Mouse (Mus musculus): ENCODE results near the gene Supt3. TPM values are rescaled to one million over a fixed set of nuclear protein-coding genes. Genes with fewer than 3 reads are reported as not detected.

Supt3 gene
- polyA plus RNA-seq, 1 experiment = 8.9 TPM

DNA sequence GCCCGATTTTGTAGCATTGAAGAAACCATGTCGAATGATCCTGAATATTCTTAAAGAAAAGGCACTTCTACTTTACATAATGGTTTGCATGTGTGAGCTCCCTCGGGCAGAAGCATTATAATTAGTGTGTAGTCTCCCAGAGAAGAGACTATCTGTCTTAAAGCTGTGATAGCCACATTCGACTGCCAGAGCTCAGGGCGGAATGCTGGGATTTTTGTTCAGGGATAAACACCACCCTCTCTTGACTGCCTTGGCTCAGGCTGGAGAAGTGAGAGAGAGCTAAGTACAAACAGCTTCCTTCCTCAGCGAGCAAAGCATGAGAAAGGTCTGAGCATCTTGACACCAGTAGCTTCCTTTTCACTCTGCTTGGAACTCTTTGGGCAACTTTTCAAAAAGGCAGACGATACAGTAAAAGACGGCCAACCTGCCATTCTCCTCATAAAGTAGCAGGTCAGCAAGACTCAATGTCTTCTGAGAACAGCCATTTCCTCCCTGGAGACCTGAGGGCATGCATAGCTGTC lies 305.1 kb downstream of the Supt3 start:
- TF ChIP-seq POLR2A (IDR thresholded peaks at IDR 0.05; ENCODE audit: borderline replicate concordance, extremely low read depth, insufficient read depth, insufficient read length, poor library complexity, severe bottlenecking) = no peak
- no peak for TF ChIP-seq CTCF (IDR thresholded peaks at IDR 0.05; ENCODE audit: borderline replicate concordance, extremely low read depth, insufficient read depth, insufficient read length)
- peak; percentile 24 for DNase-seq (ENCODE audit: low read depth)

GRCm38 (mm10) chr17:45086361-45086760 lies 309.4 kb downstream of the Supt3 start:
- TF ChIP-seq POLR2A (IDR thresholded peaks at IDR 0.05; ENCODE audit: borderline replicate concordance, extremely low read depth, insufficient read depth, insufficient read length, poor library complexity, severe bottlenecking) (no peak), CTCF (IDR thresholded peaks at IDR 0.05; ENCODE audit: borderline replicate concordance, extremely low read depth, insufficient read depth, insufficient read length) (no peak)
- no peak for DNase-seq (ENCODE audit: low read depth)

DNA sequence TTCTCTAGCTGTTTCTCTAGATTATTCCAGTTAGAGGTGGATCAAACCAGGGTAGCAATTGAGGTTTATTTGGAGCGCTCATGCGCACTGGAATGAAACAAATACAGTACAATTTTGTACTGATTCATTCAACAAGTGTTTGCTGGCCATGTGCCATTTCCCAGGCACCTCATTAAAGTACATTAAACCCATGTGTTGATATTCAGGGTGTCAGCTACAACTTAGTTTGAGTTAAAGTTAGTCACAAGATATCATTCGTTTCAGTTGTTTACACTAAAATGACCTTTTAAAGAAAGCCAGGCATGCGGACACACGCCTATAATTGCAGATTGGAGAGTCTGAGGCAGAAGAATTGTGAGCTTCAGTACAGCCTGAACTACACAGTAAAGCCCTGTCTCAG lies 310.1 kb downstream of the Supt3 start:
- peak; percentile 65 for DNase-seq (ENCODE audit: low read depth)
- no peak for TF ChIP-seq CTCF (IDR thresholded peaks at IDR 0.05; ENCODE audit: borderline replicate concordance, extremely low read depth, insufficient read depth, insufficient read length)
- no peak for TF ChIP-seq POLR2A (IDR thresholded peaks at IDR 0.05; ENCODE audit: borderline replicate concordance, extremely low read depth, insufficient read depth, insufficient read length, poor library complexity, severe bottlenecking)

GRCm38 (mm10) chr17:45101064-45101463 lies 324.1 kb downstream of the Supt3 start:
- TF ChIP-seq POLR2A (IDR thresholded peaks at IDR 0.05; ENCODE audit: borderline replicate concordance, extremely low read depth, insufficient read depth, insufficient read length, poor library complexity, severe bottlenecking) = no peak
- no peak for TF ChIP-seq CTCF (IDR thresholded peaks at IDR 0.05; ENCODE audit: borderline replicate concordance, extremely low read depth, insufficient read depth, insufficient read length)

DNA sequence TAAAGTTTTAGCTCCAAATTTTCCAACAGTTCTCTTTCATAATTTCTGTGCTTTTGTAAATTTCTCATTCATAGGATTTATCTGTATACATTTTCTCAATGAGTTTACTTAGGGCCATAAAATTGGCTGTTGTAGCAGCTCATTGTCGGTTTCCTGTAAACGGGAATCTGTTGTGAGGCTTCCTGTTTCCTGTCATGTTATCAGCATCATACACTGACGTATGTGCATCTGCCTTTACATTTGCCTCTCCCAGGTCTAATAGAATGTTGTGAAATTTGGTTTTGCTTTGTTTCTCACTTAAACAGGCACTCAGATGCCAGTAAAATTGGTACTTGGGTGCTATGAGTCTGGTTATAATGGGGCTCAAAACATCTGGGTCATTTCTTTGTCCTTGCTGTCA lies 338.4 kb downstream of the Supt3 start:
- no peak for TF ChIP-seq CTCF (IDR thresholded peaks at IDR 0.05; ENCODE audit: borderline replicate concordance, extremely low read depth, insufficient read depth, insufficient read length)
- no peak for TF ChIP-seq POLR2A (IDR thresholded peaks at IDR 0.05; ENCODE audit: borderline replicate concordance, extremely low read depth, insufficient read depth, insufficient read length, poor library complexity, severe bottlenecking)
- DNase-seq (ENCODE audit: low read depth) = no peak

More at GRCm38 (mm10) chr17:45101064-45101463, 324.1 kb downstream of the Supt3 start:
- no peak for DNase-seq (ENCODE audit: low read depth)

DNA sequence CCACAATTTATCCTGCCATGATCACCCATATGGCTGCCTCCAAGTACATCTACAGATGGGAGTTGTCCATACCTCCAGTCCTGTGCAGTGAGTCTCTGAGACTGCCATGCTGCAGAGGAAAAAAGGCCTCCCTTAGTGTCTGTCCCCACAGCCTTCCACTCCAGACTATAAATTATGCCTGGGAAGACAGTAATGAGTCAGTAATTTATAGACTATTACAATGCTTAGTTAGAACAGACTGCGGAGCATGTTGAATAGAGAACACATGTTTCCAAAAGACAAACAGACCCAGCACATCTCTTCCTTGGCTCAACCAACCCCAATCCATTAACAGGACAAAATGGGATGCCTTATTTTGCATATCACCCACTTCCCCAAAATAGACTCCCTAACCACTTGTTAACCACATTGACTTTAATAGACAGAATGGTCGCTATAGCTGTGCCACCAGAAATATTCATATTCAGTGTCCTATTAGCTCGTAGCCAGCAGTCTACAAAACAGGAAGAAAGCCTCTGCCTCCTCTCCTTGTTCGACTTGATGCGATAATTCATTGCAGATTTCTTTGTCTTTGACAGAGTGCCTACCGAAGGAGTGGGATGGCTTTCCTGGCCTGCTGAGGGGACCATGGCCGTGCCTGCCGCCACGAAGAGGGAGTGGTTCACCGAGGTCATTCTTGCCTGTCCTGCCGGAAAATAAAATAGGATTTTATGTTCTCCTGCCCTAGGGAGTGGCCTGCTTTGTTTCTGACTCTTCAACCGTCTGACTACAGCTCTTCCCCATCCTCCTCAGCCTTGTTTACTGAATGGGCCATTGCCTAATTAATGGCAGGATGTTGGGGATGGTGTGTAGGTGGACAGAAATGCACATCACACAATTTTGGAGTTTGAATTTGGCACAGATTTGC lies 341.9 kb downstream of the Supt3 start:
- DNase-seq (ENCODE audit: low read depth) = no peak
- TF ChIP-seq CTCF (IDR thresholded peaks at IDR 0.05; ENCODE audit: borderline replicate concordance, extremely low read depth, insufficient read depth, insufficient read length) = no peak
- TF ChIP-seq POLR2A (IDR thresholded peaks at IDR 0.05; ENCODE audit: borderline replicate concordance, extremely low read depth, insufficient read depth, insufficient read length, poor library complexity, severe bottlenecking) = no peak

GRCm38 (mm10) chr17:45119609-45120201 lies 342.8 kb downstream of the Supt3 start:
- TF ChIP-seq POLR2A (IDR thresholded peaks at IDR 0.05; ENCODE audit: borderline replicate concordance, extremely low read depth, insufficient read depth, insufficient read length, poor library complexity, severe bottlenecking) = no peak
- TF ChIP-seq CTCF (IDR thresholded peaks at IDR 0.05; ENCODE audit: borderline replicate concordance, extremely low read depth, insufficient read depth, insufficient read length) = no peak
- DNase-seq (ENCODE audit: low read depth) = peak; percentile 33

GRCm38 (mm10) chr17:45123856-45124255 lies 346.9 kb downstream of the Supt3 start:
- no peak for DNase-seq (ENCODE audit: low read depth)
- TF ChIP-seq POLR2A (IDR thresholded peaks at IDR 0.05; ENCODE audit: borderline replicate concordance, extremely low read depth, insufficient read depth, insufficient read length, poor library complexity, severe bottlenecking) (no peak), CTCF (IDR thresholded peaks at IDR 0.05; ENCODE audit: borderline replicate concordance, extremely low read depth, insufficient read depth, insufficient read length) (no peak)

GRCm38 (mm10) chr17:45128611-45129010 lies 351.7 kb downstream of the Supt3 start:
- TF ChIP-seq POLR2A (IDR thresholded peaks at IDR 0.05; ENCODE audit: borderline replicate concordance, extremely low read depth, insufficient read depth, insufficient read length, poor library complexity, severe bottlenecking) = no peak
- no peak for TF ChIP-seq CTCF (IDR thresholded peaks at IDR 0.05; ENCODE audit: borderline replicate concordance, extremely low read depth, insufficient read depth, insufficient read length)
- no peak for DNase-seq (ENCODE audit: low read depth)

- DNase-seq (ENCODE audit: low read depth) = no peak
- no peak for TF ChIP-seq CTCF (IDR thresholded peaks at IDR 0.05; ENCODE audit: borderline replicate concordance, extremely low read depth, insufficient read depth, insufficient read length)
- TF ChIP-seq POLR2A (IDR thresholded peaks at IDR 0.05; ENCODE audit: borderline replicate concordance, extremely low read depth, insufficient read depth, insufficient read length, poor library complexity, severe bottlenecking) = no peak
These were observed 356.8 kb downstream of the Supt3 start for GRCm38 (mm10) chr17:45133501-45134400.
